In genomic region chr3:149238076-149238475, GRCm38 (mm10) we compare ENCODE assay signal across 20 mouse cellular contexts.
"Had no signal": no experiment of that assay in that cellular context is flagged by ENCODE, and none has a peak within 500 bp of the region (broad histone marks: within the 10 kb centered on the region; RNA-seq: fewer than 3 reads in every experiment).

No protein-coding gene starts in this region.

- H3K9ac ChIP-seq: limb, embryonic 13.5 days; liver, embryonic 15.5 days; neural tube, embryonic 12.5 days; stomach, embryonic 15.5 days had no signal

- H3K9me3 ChIP-seq: limb, embryonic 10.5 days; limb, embryonic 13.5 days; liver, embryonic 15.5 days; neural tube, embryonic 12.5 days; stomach, embryonic 15.5 days had no signal

- H3K27me3 ChIP-seq: liver, embryonic 15.5 days; neural tube, embryonic 12.5 days; stomach, embryonic 15.5 days had no signal

- H3K36me3 ChIP-seq: limb, embryonic 10.5 days; limb, embryonic 13.5 days; liver, embryonic 15.5 days; neural tube, embryonic 12.5 days; stomach, embryonic 15.5 days had no signal

- H3K4me3 ChIP-seq: limb, embryonic 10.5 days; limb, embryonic 13.5 days; liver, embryonic 15.5 days; neural tube, embryonic 12.5 days; stomach, embryonic 15.5 days had no signal

- H3K4me2 ChIP-seq: limb, embryonic 13.5 days; liver, embryonic 15.5 days; neural tube, embryonic 12.5 days; stomach, embryonic 15.5 days had no signal

- ATAC-seq: hindbrain, postnatal 0 days; inflammation-experienced regulatory T-cells, adult 6 months; intestine, embryonic 16.5 days had no signal

- H3K27ac ChIP-seq: hindbrain, postnatal 0 days; limb, embryonic 10.5 days; limb, embryonic 13.5 days; liver, embryonic 15.5 days; neural tube, embryonic 12.5 days; stomach, embryonic 15.5 days had no signal

- H3K4me1 ChIP-seq: limb, embryonic 10.5 days; limb, embryonic 13.5 days; liver, embryonic 15.5 days; neural tube, embryonic 12.5 days had no signal

- DNase-seq: kidney, adult 18-20 months; kidney, postnatal 10 days; kidney, postnatal 4 days; layer of hippocampus, adult 9-11 months; lung, adult 2 months; lung, postnatal 14 days; lung, postnatal 4 days; midbrain, embryonic 14.5 days; retina, postnatal 1 day; right cerebral cortex, postnatal 25 days; spleen, adult 18-20 months; thymus, postnatal 25 days had no signal
